Mouse (Mus musculus): Measurements from ENCODE around the gene Ubp1.

GRCm38 (mm10) chr9:113968967-113969366, 38.2 kb downstream of the Ubp1 start:
- TF ChIP-seq CTCF (IDR thresholded peaks at IDR 0.05), result no peak
- no peak for TF ChIP-seq EP300 (IDR thresholded peaks at IDR 0.05)

Measured in lung, postnatal 0 days (tissue).